Mouse (Mus musculus) midbrain, embryonic 15.5 days (tissue): ENCODE results near the gene Trip10. TPM values are rescaled to one million over a fixed set of nuclear protein-coding genes. Genes with fewer than 3 reads are reported as not detected.
A peak's percentile ranks its signal among the peaks of the same experiment; 100 is the strongest.

Experiments used
- ATAC-seq: fragments of 200-750 bp; cut with Nextera tagmentation; replicated peaks from 2 replicates; pipeline ENCODE4 v1.8.0; 2017; ENCODE audit warnings: moderate TSS enrichment
- H3K27ac ChIP-seq: fragments of 300-500 bp; sonication (generic); 2 replicates; pipeline ENCODE4 v1.5.1; 2015; ENCODE audit warnings: mild to moderate bottlenecking, inconsistent platforms
- H3K27me3 ChIP-seq: fragments of 300-500 bp; sonication (generic); replicated peaks from 2 replicates; pipeline ENCODE4 v1.6.1; 2015; ENCODE audit warnings: inconsistent platforms
- H3K36me3 ChIP-seq: fragments of 300-500 bp; sonication (generic); replicated peaks from 2 replicates; pipeline ENCODE4 v1.6.1; 2015; ENCODE audit warnings: inconsistent platforms
- H3K4me1 ChIP-seq: fragments of 300-500 bp; sonication (generic); 2 replicates; pipeline ENCODE4 v1.6.1; 2015; ENCODE audit warnings: inconsistent platforms
- H3K4me2 ChIP-seq: fragments of 300-500 bp; sonication (generic); 2 replicates; pipeline ENCODE4 v1.6.1; 2015; ENCODE audit warnings: inconsistent platforms, mild to moderate bottlenecking, moderate library complexity
- H3K4me3 ChIP-seq: fragments of 300-500 bp; sonication (generic); 2 replicates; pipeline ENCODE4 v1.5.1; 2015; ENCODE audit warnings: mild to moderate bottlenecking, inconsistent platforms
- H3K9ac ChIP-seq: fragments of 300-500 bp; sonication (generic); 2 replicates; pipeline ENCODE4 v1.6.1; 2015; ENCODE audit warnings: mild to moderate bottlenecking, inconsistent platforms
- H3K9me3 ChIP-seq: fragments of 300-500 bp; sonication (generic); 2 replicates; pipeline ENCODE4 v1.6.1; 2016; ENCODE audit warnings: inconsistent platforms
- WGBS: fragments of 180-500 bp; shearing (Covaris S2); methylation state at CpG from one replicate; pipeline ENCODE4 v1.1.7; 2015; ENCODE audit warnings: mixed read lengths; 5-methylcytosine and 5-hydroxymethylcytosine counted together
- polyA plus RNA-seq: library from polyadenylated mRNA; unstranded; fragments of >200 nt; fragmentation: Nextera tagmentation; extraction: Ambion mirVana; gene quantifications from 2 replicates; pipeline ENCODE4 v1.2.1, GENCODE M21; 2015

The Trip10 gene
- polyA plus RNA-seq, 1 experiment from 2014 or later: 9.6 TPM

- WGBS: 92% methylated on average over 8 of the region's 8 CpGs
- ATAC-seq: no peak
Measured at GRCm38 (mm10) chr17:57259742-57260141, 10.5 kb downstream of the Trip10 start.

DNA sequence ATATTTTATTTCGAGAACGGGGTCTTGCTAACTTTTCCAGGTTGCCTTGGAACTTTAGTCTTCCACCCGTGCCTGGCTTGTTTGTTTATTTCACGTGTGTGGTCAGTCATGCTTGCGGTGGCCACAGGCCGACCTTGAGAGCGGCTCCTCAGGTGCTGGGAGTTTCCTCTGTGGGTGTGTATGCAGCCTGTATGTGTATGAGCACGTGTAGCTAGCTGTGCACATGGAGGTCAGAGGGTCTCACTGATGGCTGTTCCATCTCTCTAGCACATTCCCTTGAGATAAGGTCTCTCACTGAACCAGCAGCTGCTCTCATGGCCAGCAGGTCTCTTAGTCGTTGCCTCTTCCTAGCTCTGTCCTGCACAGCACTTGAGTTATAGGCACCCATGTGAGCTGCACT lies 11.1 kb downstream of the Trip10 start:
- no peak overlapping the region for H3K9ac ChIP-seq
- 93% methylated on average over 9 of the region's 9 CpGs for WGBS
- H3K36me3 ChIP-seq: no peaks in the 10 kb centered on the region
- H3K9me3 ChIP-seq: no peaks in the 10 kb centered on the region
- H3K4me1 ChIP-seq: no peaks in the 10 kb centered on the region
- H3K27me3 ChIP-seq: no peaks in the 10 kb centered on the region
- no peak overlapping the region for H3K4me2 ChIP-seq
- no peak overlapping the region for H3K27ac ChIP-seq
- no peak overlapping the region for H3K4me3 ChIP-seq
- ATAC-seq: no peak

More at GRCm38 (mm10) chr17:57259742-57260141, 10.5 kb downstream of the Trip10 start:
- Histone ChIP-seq H3K27me3 (no peaks in the 10 kb centered on the region), H3K4me3 (no peak overlapping the region), H3K9ac (no peak overlapping the region), H3K9me3 (no peaks in the 10 kb centered on the region), H3K36me3 (no peaks in the 10 kb centered on the region), H3K27ac (no peak overlapping the region), H3K4me2 (no peak overlapping the region), H3K4me1 (no peaks in the 10 kb centered on the region)

DNA sequence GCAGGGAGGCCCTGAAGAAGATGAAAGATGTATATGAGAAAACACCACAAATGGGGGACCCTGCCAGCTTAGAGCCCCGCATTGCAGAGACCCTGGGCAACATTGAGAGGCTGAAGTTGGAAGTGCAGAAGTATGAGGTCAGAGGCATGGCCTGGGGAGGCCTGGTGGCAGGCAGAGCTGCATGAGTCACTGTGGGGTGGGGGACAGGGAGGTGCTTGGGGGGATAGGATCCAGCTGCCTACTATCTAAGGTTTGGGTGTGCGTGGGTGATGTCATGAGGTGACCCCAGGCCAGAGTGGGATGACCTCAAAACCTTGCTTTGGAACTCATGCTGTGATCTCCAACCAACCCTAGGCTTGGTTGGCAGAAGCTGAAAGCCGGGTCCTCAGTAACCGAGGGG lies 12.0 kb downstream of the Trip10 start:
- no peaks in the 10 kb centered on the region for H3K9me3 ChIP-seq
- no peaks in the 10 kb centered on the region for H3K4me1 ChIP-seq
- H3K9ac ChIP-seq: no peak overlapping the region
- H3K4me2 ChIP-seq: no peak overlapping the region
- no peaks in the 10 kb centered on the region for H3K36me3 ChIP-seq
- ATAC-seq: no peak
- H3K4me3 ChIP-seq: no peak overlapping the region
- H3K27ac ChIP-seq: no peak overlapping the region
- WGBS: 95% methylated on average over 4 of the region's 4 CpGs
- H3K27me3 ChIP-seq: no peaks in the 10 kb centered on the region

- 38% methylated on average over 1 of the region's 1 CpGs for WGBS
Measured at GRCm38 (mm10) chr17:57261796-57262195, 12.5 kb downstream of the Trip10 start.

DNA sequence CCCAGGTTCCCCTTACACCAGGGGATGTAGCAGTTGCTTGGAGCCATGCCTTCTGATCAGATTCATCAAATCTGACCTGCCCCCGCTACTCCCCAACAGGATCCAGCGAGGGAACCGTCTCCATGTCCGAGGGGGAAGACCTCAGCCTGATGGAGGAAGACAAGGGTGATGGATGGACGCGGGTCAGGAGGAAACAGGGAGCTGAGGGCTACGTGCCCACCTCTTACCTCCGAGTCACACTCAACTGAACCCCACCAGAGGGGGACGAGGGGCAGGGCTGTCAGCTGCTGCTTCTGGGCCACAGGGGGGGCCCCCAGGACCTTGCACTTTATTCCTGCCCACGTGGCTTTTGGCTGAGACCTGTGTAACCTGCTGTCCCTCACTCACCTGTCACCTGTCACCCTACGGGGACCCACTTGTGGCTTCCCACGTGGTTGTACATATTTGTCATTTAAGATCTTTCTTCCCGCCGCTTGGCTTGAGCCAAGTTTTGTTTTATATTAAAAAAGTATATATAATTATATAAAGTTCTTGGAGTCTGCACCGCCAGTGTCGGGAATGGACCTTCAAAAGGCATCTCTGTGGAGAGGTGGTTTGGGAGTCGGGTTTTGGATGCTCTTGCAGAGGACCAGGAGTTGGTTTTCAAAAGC lies 13.8 kb downstream of the Trip10 start:
- Histone ChIP-seq H3K27me3 (no peaks in the 10 kb centered on the region), H3K9ac (no peak overlapping the region), H3K4me3 (no peak overlapping the region), H3K27ac (no peak overlapping the region), H3K9me3 (no peaks in the 10 kb centered on the region), H3K4me2 (no peak overlapping the region), H3K36me3 (no peaks in the 10 kb centered on the region), H3K4me1 (no peaks in the 10 kb centered on the region)
- ATAC-seq: no peak
- 92% methylated on average over 17 of the region's 17 CpGs for whole genome bisulfite sequencing

More at GRCm38 (mm10) chr17:57261796-57262195, 12.5 kb downstream of the Trip10 start:
- H3K27me3 ChIP-seq: no peaks in the 10 kb centered on the region
- H3K4me3 ChIP-seq: no peak overlapping the region
- H3K9ac ChIP-seq: no peak overlapping the region
- no peak for ATAC-seq
- no peak overlapping the region for H3K27ac ChIP-seq
- H3K4me2 ChIP-seq: no peak overlapping the region
- no peaks in the 10 kb centered on the region for H3K4me1 ChIP-seq
- no peaks in the 10 kb centered on the region for H3K9me3 ChIP-seq
- no peaks in the 10 kb centered on the region for H3K36me3 ChIP-seq

GRCm38 (mm10) chr17:57264164-57264563 lies 14.9 kb downstream of the Trip10 start:
- H3K4me2 ChIP-seq: no peak overlapping the region
- 93% methylated on average over 2 of the region's 2 CpGs for WGBS

GRCm38 (mm10) chr17:57264972-57265945 lies 16.0 kb downstream of the Trip10 start:
- no peak overlapping the region for H3K27ac ChIP-seq
- H3K27me3 ChIP-seq: no peaks in the 10 kb centered on the region
- H3K4me1 ChIP-seq: no peaks in the 10 kb centered on the region
- no peak overlapping the region for H3K9ac ChIP-seq
- H3K9me3 ChIP-seq: no peaks in the 10 kb centered on the region
- no peak overlapping the region for H3K4me3 ChIP-seq
- H3K36me3 ChIP-seq: no peaks in the 10 kb centered on the region
- ATAC-seq: peak; percentile 37; the same call in 1 of the 2 replicates
- H3K4me2 ChIP-seq: no peak overlapping the region
- 29% methylated on average over 21 of the region's 22 CpGs for WGBS

More at GRCm38 (mm10) chr17:57264164-57264563, 14.9 kb downstream of the Trip10 start:
- Histone ChIP-seq H3K4me1 (no peaks in the 10 kb centered on the region), H3K9ac (no peak overlapping the region), H3K27me3 (no peaks in the 10 kb centered on the region), H3K4me3 (no peak overlapping the region), H3K9me3 (no peaks in the 10 kb centered on the region), H3K36me3 (no peaks in the 10 kb centered on the region), H3K27ac (no peak overlapping the region)
- ATAC-seq: no peak

- Histone ChIP-seq H3K4me1 (no peaks in the 10 kb centered on the region), H3K9ac (no peak overlapping the region), H3K27ac (no peak overlapping the region), H3K4me2 (no peak overlapping the region), H3K36me3 (no peaks in the 10 kb centered on the region), H3K9me3 (no peaks in the 10 kb centered on the region), H3K4me3 (no peak overlapping the region), H3K27me3 (no peaks in the 10 kb centered on the region)
- 93% methylated on average over 6 of the region's 6 CpGs for WGBS
- ATAC-seq: no peak
Measured at GRCm38 (mm10) chr17:57267556-57268126, 18.4 kb downstream of the Trip10 start.

DNA sequence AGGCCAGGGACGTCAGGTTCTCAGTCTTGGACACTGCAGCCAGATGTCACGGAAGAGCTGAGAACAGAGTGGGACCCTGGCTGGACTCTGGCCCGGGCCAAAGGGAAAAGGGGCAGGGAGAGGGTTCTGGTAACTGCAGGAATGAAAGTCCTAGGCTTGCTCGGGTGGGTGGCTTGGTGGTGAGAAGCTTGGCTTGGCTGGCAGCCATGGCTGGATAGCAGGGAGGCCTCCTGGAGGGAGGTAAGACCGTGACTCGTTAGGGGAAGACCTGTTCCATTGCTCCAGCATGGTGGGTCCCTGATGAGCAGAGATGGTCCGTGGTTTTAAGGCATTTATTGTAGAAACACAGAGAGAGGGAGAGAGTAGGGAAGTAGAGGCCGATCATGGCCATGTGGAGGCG lies 22.0 kb downstream of the Trip10 start:
- Histone ChIP-seq H3K36me3 (no peaks in the 10 kb centered on the region), H3K27me3 (peaks cover 30% of the 10 kb centered on the region), H3K9ac (no peak overlapping the region), H3K4me1 (peaks cover 15% of the 10 kb centered on the region), H3K4me3 (no peak overlapping the region), H3K27ac (no peak overlapping the region), H3K4me2 (no peak overlapping the region), H3K9me3 (no peaks in the 10 kb centered on the region)
- 69% methylated on average over 9 of the region's 9 CpGs for WGBS
- ATAC-seq: no peak

GRCm38 (mm10) chr17:57273846-57274245 lies 24.6 kb downstream of the Trip10 start:
- Histone ChIP-seq H3K4me1 (peaks cover 23% of the 10 kb centered on the region), H3K27me3 (peaks cover 30% of the 10 kb centered on the region), H3K9me3 (no peaks in the 10 kb centered on the region), H3K4me3 (no peak overlapping the region), H3K9ac (no peak overlapping the region), H3K36me3 (no peaks in the 10 kb centered on the region), H3K4me2 (no peak overlapping the region), H3K27ac (no peak overlapping the region)
- ATAC-seq: no peak
- WGBS: 42% methylated on average over 7 of the region's 7 CpGs

- no peak overlapping the region for H3K27ac ChIP-seq
- no peaks in the 10 kb centered on the region for H3K36me3 ChIP-seq
- peak overlapping the region; percentile 66 for H3K4me2 ChIP-seq
- WGBS: 4% methylated on average over 15 of the region's 15 CpGs
- peak overlapping the region; percentile 44 for H3K4me3 ChIP-seq
- H3K4me1 ChIP-seq: peaks cover 23% of the 10 kb centered on the region
- no peaks in the 10 kb centered on the region for H3K9me3 ChIP-seq
- no peak; the same call in 1 of the 2 replicates for ATAC-seq
- peaks cover 30% of the 10 kb centered on the region for H3K27me3 ChIP-seq
- H3K9ac ChIP-seq: peak overlapping the region; percentile 32; the same call in 1 of the 2 replicates
Measured at GRCm38 (mm10) chr17:57274686-57275085, 25.4 kb downstream of the Trip10 start.
